Mouse (Mus musculus) heart, postnatal 0 days (tissue): ENCODE results near the gene Sec22c. TPM values are rescaled to one million over a fixed set of nuclear protein-coding genes. Genes with fewer than 3 reads are reported as not detected.
A peak's percentile ranks its signal among the peaks of the same experiment; 100 is the strongest.

Source experiments
- ATAC-seq: fragments of 200-750 bp; cut with Nextera tagmentation; 2 replicates; pipeline ENCODE4 v1.8.0; 2017; ENCODE audit warnings: low read depth, moderate number of reproducible peaks, moderate library complexity; ENCODE audit not compliant: insufficient read depth
- DNase-seq: peaks from one replicate; pipeline ENCODE4 v3.0.0-alpha.2; 2016; ENCODE audit warnings: low spot score
- H3K27ac ChIP-seq: fragments of 300-500 bp; sonication (generic); 2 replicates; pipeline ENCODE4 v1.5.1; 2014; ENCODE audit warnings: low read depth, mild to moderate bottlenecking
- H3K27me3 ChIP-seq: fragments of 300-500 bp; sonication (generic); 2 replicates; pipeline ENCODE4 v1.6.1; 2014; ENCODE audit warnings: low read length, mixed read lengths; ENCODE audit not compliant: control insufficient read depth, insufficient read depth
- H3K36me3 ChIP-seq: fragments of 300-500 bp; sonication (generic); replicated peaks from 2 replicates; pipeline ENCODE4 v1.6.1; 2014; ENCODE audit warnings: low read length, mixed read lengths; ENCODE audit not compliant: control insufficient read depth, insufficient read depth
- H3K4me1 ChIP-seq: fragments of 300-500 bp; sonication (generic); 2 replicates; pipeline ENCODE4 v1.6.1; 2014; ENCODE audit warnings: antibody characterized with exemption; ENCODE audit not compliant: control insufficient read depth, insufficient read depth
- H3K4me2 ChIP-seq: fragments of 300-500 bp; sonication (generic); 2 replicates; pipeline ENCODE4 v1.6.1; 2014; ENCODE audit warnings: low read depth, mild to moderate bottlenecking, low read length, moderate library complexity
- H3K4me3 ChIP-seq: fragments of 300-500 bp; sonication (generic); 2 replicates; pipeline ENCODE4 v1.5.1; 2014; ENCODE audit warnings: low read depth, low read length
- H3K9ac ChIP-seq: fragments of 300-500 bp; sonication (generic); replicated peaks from 2 replicates; pipeline ENCODE4 v1.6.1; 2014; ENCODE audit warnings: low read depth, low read length, mixed read lengths
- H3K9me3 ChIP-seq: fragments of 300-500 bp; sonication (generic); replicated peaks from 2 replicates; pipeline ENCODE4 v1.6.1; 2016; ENCODE audit warnings: low read length; ENCODE audit not compliant: control insufficient read depth
- CTCF ChIP-seq: IDR thresholded peaks from 2 replicates; pipeline ENCODE4 v1.5.1; 2016; ENCODE audit warnings: antibody characterized with exemption, control low read depth, low read depth
- EP300 ChIP-seq: IDR thresholded peaks from 2 replicates; pipeline ENCODE4 v1.6.1; 2016; ENCODE audit warnings: antibody characterized with exemption, low read depth
- WGBS: fragments of 180-500 bp; shearing (Covaris S2); extraction: QIAGEN DNeasy Blood & Tissue Kit; methylation state at CpG from one replicate; pipeline ENCODE4 v1.1.7; 2014; 5-methylcytosine and 5-hydroxymethylcytosine counted together
- polyA plus RNA-seq: library from polyadenylated mRNA; unstranded; fragments of >200 nt; fragmentation: Nextera tagmentation; extraction: Ambion mirVana; gene quantifications from 2 replicates; pipeline ENCODE4 v1.2.1, GENCODE M21; 2015
- total RNA-seq: library from RNA; depleted of rRNA; stranded (reverse); fragments of >200 nt; gene quantifications from 2 replicates; pipeline ENCODE4 v1.2.3, GENCODE M21; 2014; ENCODE audit warnings: low replicate concordance

The Sec22c gene
- total and polyA plus RNA-seq, 2 experiments from 2014 or later, result 3.8 to 3.9 TPM

DNA sequence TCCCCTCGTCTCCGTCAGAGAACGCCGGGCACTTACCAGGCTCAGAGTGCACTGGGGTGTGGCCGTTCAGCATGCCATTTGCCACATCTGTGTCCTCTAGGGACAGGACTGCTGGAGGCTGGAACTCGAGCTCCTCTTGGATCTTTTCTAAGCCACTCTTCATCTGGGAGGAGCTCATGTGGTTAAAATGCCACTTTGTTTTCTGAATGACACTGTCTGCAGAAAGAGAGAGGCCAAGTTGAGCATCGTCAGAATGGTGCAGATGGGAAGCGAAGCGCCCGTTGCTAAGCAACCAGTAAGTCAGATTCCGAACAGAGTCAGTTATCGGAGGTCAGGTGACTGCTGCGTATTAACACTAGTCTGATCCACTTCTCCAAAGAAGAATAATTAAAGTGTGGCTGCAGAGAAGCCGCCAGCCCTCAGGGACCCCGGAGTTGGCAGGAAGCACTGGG lies 15.1 kb downstream of the Sec22c start:
- no peak for DNase-seq

DNA sequence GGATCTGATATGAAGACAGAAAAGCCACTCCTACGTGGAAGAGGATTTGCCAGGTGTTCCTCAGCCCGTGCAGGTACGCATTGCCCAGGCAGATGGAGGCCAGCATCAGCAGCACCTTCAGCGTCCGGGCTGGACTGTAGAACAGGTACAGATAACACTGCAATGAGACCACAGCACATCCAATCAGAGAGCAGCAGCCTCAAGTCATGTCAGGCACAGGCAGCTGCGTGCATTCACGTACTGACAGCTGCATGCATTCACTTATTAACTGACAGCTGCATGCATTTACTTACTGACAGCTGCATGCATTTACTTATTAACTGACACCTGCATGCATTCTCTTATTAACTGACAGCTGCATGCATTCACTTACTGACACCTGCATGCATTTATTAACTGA lies 20.6 kb downstream of the Sec22c start:
- Histone ChIP-seq H3K36me3 (peaks cover 25% of the 10 kb centered on the region; the same call in 1 of the 2 replicates), H3K4me1 (no peaks in the 10 kb centered on the region), H3K9me3 (no peaks in the 10 kb centered on the region), H3K4me2 (no peak overlapping the region), H3K9ac (no peak overlapping the region), H3K4me3 (no peak overlapping the region), H3K27me3 (no peaks in the 10 kb centered on the region), H3K27ac (no peak overlapping the region)
- 73% methylated on average over 7 of the region's 7 CpGs for WGBS
- no peak for TF ChIP-seq EP300
- TF ChIP-seq CTCF, result no peak
- DNase-seq (no peak), ATAC-seq (no peak)

More for the DNA sequence above, 15.1 kb downstream of the Sec22c start:
- Histone ChIP-seq H3K9ac (no peak overlapping the region), H3K4me3 (no peak overlapping the region), H3K4me2 (no peak overlapping the region), H3K4me1 (no peaks in the 10 kb centered on the region), H3K9me3 (no peaks in the 10 kb centered on the region), H3K27ac (no peak overlapping the region), H3K36me3 (peaks cover 21% of the 10 kb centered on the region), H3K27me3 (no peaks in the 10 kb centered on the region)
- 81% methylated on average over 15 of the region's 15 CpGs for WGBS
- TF ChIP-seq CTCF (no peak), EP300 (no peak)
- ATAC-seq, result no peak

DNA sequence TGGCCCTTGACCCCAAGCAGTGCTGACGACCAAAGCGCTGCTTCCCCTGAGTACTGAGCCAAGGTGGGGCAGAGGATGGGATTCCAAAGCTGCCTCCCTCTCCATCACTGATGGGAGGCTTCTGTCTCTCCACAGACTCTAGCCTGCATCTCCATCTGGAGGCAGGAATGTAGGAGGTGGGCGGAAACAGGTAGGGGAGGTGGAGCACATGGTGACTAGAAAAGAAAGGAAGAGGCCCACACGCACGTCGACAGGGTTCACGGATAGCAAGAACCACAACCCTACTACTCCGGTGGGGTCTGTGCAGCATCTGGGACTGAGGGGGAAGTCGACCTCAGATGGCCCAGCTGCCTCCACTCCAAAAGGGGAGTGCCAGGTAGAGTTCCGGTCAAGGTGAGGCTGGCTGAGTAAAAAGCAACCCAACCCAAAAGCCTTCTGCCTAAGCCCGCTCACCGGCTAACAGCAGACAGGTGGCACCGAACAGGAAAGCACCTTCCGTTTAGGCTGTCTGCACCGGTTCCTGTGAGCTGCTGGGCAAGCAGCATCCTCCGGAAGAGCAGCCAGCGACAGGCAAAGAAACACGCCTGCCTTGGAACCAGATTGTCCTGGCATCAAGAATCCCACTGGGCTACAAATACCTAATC lies 23.1 kb downstream of the Sec22c start:
- Histone ChIP-seq H3K27me3 (no peaks in the 10 kb centered on the region), H3K4me1 (no peaks in the 10 kb centered on the region), H3K36me3 (peaks cover 17% of the 10 kb centered on the region; the same call in 1 of the 2 replicates), H3K9me3 (no peaks in the 10 kb centered on the region), H3K27ac (no peak overlapping the region), H3K4me3 (no peak overlapping the region), H3K9ac (no peak overlapping the region), H3K4me2 (no peak overlapping the region)
- WGBS, result 74% methylated on average over 18 of the region's 18 CpGs
- no peak for ATAC-seq
- DNase-seq, result no peak
- TF ChIP-seq CTCF (no peak), EP300 (no peak)

GRCm38 (mm10) chr9:121681191-121681590 lies 24.1 kb downstream of the Sec22c start:
- no peak for TF ChIP-seq CTCF
- no peak for ATAC-seq
- WGBS, result 61% methylated on average over 8 of the region's 8 CpGs
- H3K9me3 ChIP-seq, result no peaks in the 10 kb centered on the region
- H3K9ac ChIP-seq, result no peak overlapping the region
- H3K36me3 ChIP-seq, result peaks cover 17% of the 10 kb centered on the region; the same call in 1 of the 2 replicates
- H3K4me1 ChIP-seq, result no peaks in the 10 kb centered on the region
- H3K27ac ChIP-seq, result no peak overlapping the region
- no peak for DNase-seq
- no peaks in the 10 kb centered on the region for H3K27me3 ChIP-seq
- no peak overlapping the region for H3K4me3 ChIP-seq
- no peak overlapping the region for H3K4me2 ChIP-seq

- H3K4me1 ChIP-seq, result no peaks in the 10 kb centered on the region
- no peak overlapping the region for H3K4me2 ChIP-seq
- TF ChIP-seq EP300 (no peak), CTCF (peak; percentile 85)
- no peak overlapping the region for H3K4me3 ChIP-seq
- peaks cover 7% of the 10 kb centered on the region; the same call in 1 of the 2 replicates for H3K36me3 ChIP-seq
- H3K9me3 ChIP-seq, result no peaks in the 10 kb centered on the region
- no peak overlapping the region for H3K9ac ChIP-seq
- DNase-seq (peak; percentile 69), ATAC-seq (peak; percentile 82)
- WGBS, result 21% methylated on average over 6 of the region's 6 CpGs
- no peak overlapping the region for H3K27ac ChIP-seq
- no peaks in the 10 kb centered on the region for H3K27me3 ChIP-seq
These were observed 25.7 kb downstream of the Sec22c start for GRCm38 (mm10) chr9:121679549-121679948.

DNA sequence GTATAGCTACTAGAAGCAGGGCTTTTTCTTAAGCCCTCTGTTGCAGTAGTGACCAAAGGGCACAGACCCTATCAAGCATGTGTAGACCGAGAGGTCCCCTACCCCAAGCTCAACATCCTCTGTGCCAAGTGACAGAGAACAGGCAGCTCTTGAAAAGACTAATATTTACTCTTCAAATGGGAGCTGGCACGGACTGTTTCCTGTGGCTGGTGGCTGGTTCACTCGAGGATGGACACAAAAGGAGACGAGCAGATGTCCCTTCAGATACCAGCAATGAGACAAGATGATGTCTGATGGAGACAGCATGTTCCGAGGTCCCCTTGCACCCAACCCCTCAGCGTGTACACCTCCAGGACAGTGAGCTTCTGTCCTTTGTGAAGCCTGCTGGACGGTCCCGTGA lies 27.8 kb downstream of the Sec22c start:
- no peak overlapping the region for H3K4me2 ChIP-seq
- H3K27ac ChIP-seq, result no peak overlapping the region
- H3K4me3 ChIP-seq, result no peak overlapping the region
- H3K27me3 ChIP-seq, result no peaks in the 10 kb centered on the region
- peaks cover 5% of the 10 kb centered on the region for H3K4me1 ChIP-seq
- H3K36me3 ChIP-seq, result no peaks in the 10 kb centered on the region
- ATAC-seq (no peak), DNase-seq (no peak)
- WGBS, result 52% methylated on average over 8 of the region's 8 CpGs
- H3K9ac ChIP-seq, result no peak overlapping the region
- H3K9me3 ChIP-seq, result no peaks in the 10 kb centered on the region
- TF ChIP-seq CTCF, result no peak
- TF ChIP-seq EP300, result no peak
